Mouse (Mus musculus) limb, embryonic 12.5 days (tissue): Measurements from ENCODE around the gene Gnaz. TPM values are rescaled to one million over a fixed set of nuclear protein-coding genes. Genes with fewer than 3 reads are reported as not detected.

Source experiments
- ATAC-seq: fragments of 200-750 bp; cut with Nextera tagmentation; 2 replicates; pipeline ENCODE4 v1.8.0; 2017; ENCODE audit warnings: low read depth, moderate TSS enrichment; ENCODE audit not compliant: insufficient number of reproducible peaks, insufficient read depth, low FRiP score, low TSS enrichment
- H3K27ac ChIP-seq: fragments of 300-500 bp; sonication (generic); 2 replicates; pipeline ENCODE4 v1.5.1; 2016; ENCODE audit warnings: mild to moderate bottlenecking, moderate library complexity
- H3K27me3 ChIP-seq: fragments of 300-500 bp; sonication (generic); 2 replicates; pipeline ENCODE4 v1.6.1; 2016; ENCODE audit warnings: mild to moderate bottlenecking, moderate library complexity
- H3K36me3 ChIP-seq: fragments of 300-500 bp; sonication (generic); 2 replicates; pipeline ENCODE4 v1.6.1; 2016; ENCODE audit warnings: mild to moderate bottlenecking, moderate library complexity
- H3K4me1 ChIP-seq: fragments of 300-500 bp; sonication (generic); replicated peaks from 2 replicates; pipeline ENCODE4 v1.6.1; 2016
- H3K4me2 ChIP-seq: fragments of 300-500 bp; sonication (generic); 2 replicates; pipeline ENCODE4 v1.6.1; 2016; ENCODE audit warnings: mild to moderate bottlenecking, moderate library complexity
- H3K4me3 ChIP-seq: fragments of 300-500 bp; sonication (generic); replicated peaks from 2 replicates; pipeline ENCODE4 v1.5.1; 2016; ENCODE audit warnings: mild to moderate bottlenecking
- H3K9ac ChIP-seq: fragments of 300-500 bp; sonication (generic); replicated peaks from 2 replicates; pipeline ENCODE4 v1.6.1; 2016; ENCODE audit warnings: mild to moderate bottlenecking, moderate library complexity
- H3K9me3 ChIP-seq: fragments of 300-500 bp; sonication (generic); 2 replicates; pipeline ENCODE4 v1.6.1; 2016; ENCODE audit warnings: mild to moderate bottlenecking, moderate library complexity
- WGBS: fragments of 180-500 bp; shearing (Covaris S2); methylation state at CpG from one replicate; pipeline ENCODE4 v1.1.7; 2016; 5-methylcytosine and 5-hydroxymethylcytosine counted together
- polyA plus RNA-seq: library from polyadenylated mRNA; unstranded; fragments of >200 nt; fragmentation: Nextera tagmentation; extraction: Ambion mirVana; gene quantifications from 2 replicates; pipeline ENCODE4 v1.2.1, GENCODE M21; 2016

The Gnaz gene
- polyA plus RNA-seq, 1 experiment from 2014 or later, result 3.9 TPM

- 79% methylated on average over 4 of the region's 4 CpGs for WGBS
These were observed 86.7 kb downstream of the Gnaz start for GRCm38 (mm10) chr10:75053655-75054054.

GRCm38 (mm10) chr10:75054125-75054524 lies 87.1 kb downstream of the Gnaz start:
- ATAC-seq, result no peak
- WGBS, result 80% methylated on average over 6 of the region's 6 CpGs
- H3K9me3 ChIP-seq, result no peaks in the 10 kb centered on the region

More at GRCm38 (mm10) chr10:75053655-75054054, 86.7 kb downstream of the Gnaz start:
- Histone ChIP-seq H3K4me1 (no peaks in the 10 kb centered on the region), H3K4me3 (no peak overlapping the region), H3K27ac (no peak overlapping the region), H3K9ac (no peak overlapping the region), H3K36me3 (0 out of 2 replicates have a peak, but pooled peaks cover 2% of the 10 kb centered on the region), H3K9me3 (no peaks in the 10 kb centered on the region), H3K4me2 (no peak overlapping the region), H3K27me3 (no peaks in the 10 kb centered on the region)
- no peak for ATAC-seq

GRCm38 (mm10) chr10:75055672-75056071 lies 88.7 kb downstream of the Gnaz start:
- no peak overlapping the region for H3K4me2 ChIP-seq
- H3K9me3 ChIP-seq, result no peaks in the 10 kb centered on the region
- no peaks in the 10 kb centered on the region for H3K36me3 ChIP-seq
- H3K27me3 ChIP-seq, result no peaks in the 10 kb centered on the region
- no peak for ATAC-seq
- 75% methylated on average over 5 of the region's 5 CpGs for WGBS
- H3K4me3 ChIP-seq, result no peak overlapping the region
- peaks cover 8% of the 10 kb centered on the region for H3K4me1 ChIP-seq
- no peak overlapping the region; the same call in 1 of the 2 replicates for H3K27ac ChIP-seq
- H3K9ac ChIP-seq, result no peak overlapping the region

More at GRCm38 (mm10) chr10:75054125-75054524, 87.1 kb downstream of the Gnaz start:
- no peaks in the 10 kb centered on the region for H3K36me3 ChIP-seq
- no peak overlapping the region for H3K27ac ChIP-seq
- no peak overlapping the region for H3K4me3 ChIP-seq
- no peaks in the 10 kb centered on the region for H3K4me1 ChIP-seq
- no peaks in the 10 kb centered on the region for H3K27me3 ChIP-seq
- H3K9ac ChIP-seq, result no peak overlapping the region
- no peak overlapping the region for H3K4me2 ChIP-seq

- Histone ChIP-seq H3K27ac (no peak overlapping the region), H3K27me3 (no peaks in the 10 kb centered on the region), H3K9ac (no peak overlapping the region), H3K4me3 (no peak overlapping the region), H3K9me3 (no peaks in the 10 kb centered on the region), H3K4me2 (no peak overlapping the region), H3K36me3 (no peaks in the 10 kb centered on the region), H3K4me1 (peaks cover 8% of the 10 kb centered on the region)
- 41% methylated on average over 4 of the region's 4 CpGs for WGBS
- ATAC-seq, result no peak
These were observed 89.3 kb downstream of the Gnaz start for GRCm38 (mm10) chr10:75056255-75056654.

- 84% methylated on average over 8 of the region's 8 CpGs for WGBS
- Histone ChIP-seq H3K9me3 (no peaks in the 10 kb centered on the region), H3K36me3 (no peaks in the 10 kb centered on the region), H3K27ac (no peak overlapping the region), H3K4me3 (no peak overlapping the region), H3K4me2 (no peak overlapping the region), H3K27me3 (peaks cover 6% of the 10 kb centered on the region; the same call in 1 of the 2 replicates), H3K9ac (no peak overlapping the region), H3K4me1 (peaks cover 27% of the 10 kb centered on the region)
- no peak for ATAC-seq
These were observed 91.4 kb downstream of the Gnaz start for GRCm38 (mm10) chr10:75058336-75058735.

GRCm38 (mm10) chr10:75058761-75059395 lies 91.9 kb downstream of the Gnaz start:
- Histone ChIP-seq H3K4me1 (peaks cover 32% of the 10 kb centered on the region), H3K4me3 (no peak overlapping the region), H3K36me3 (no peaks in the 10 kb centered on the region), H3K9me3 (no peaks in the 10 kb centered on the region), H3K9ac (no peak overlapping the region), H3K4me2 (peak overlapping the region; percentile 95), H3K27ac (no peak overlapping the region), H3K27me3 (peaks cover 6% of the 10 kb centered on the region; the same call in 1 of the 2 replicates)
- 40% methylated on average over 9 of the region's 9 CpGs for WGBS
- ATAC-seq, result no peak

- peaks cover 6% of the 10 kb centered on the region; the same call in 1 of the 2 replicates for H3K27me3 ChIP-seq
- H3K27ac ChIP-seq, result 0 out of 2 replicates have a peak overlapping the region, but pooled peaks have one; percentile 12
- H3K4me1 ChIP-seq, result peaks cover 37% of the 10 kb centered on the region
- peak overlapping the region; percentile 95 for H3K4me2 ChIP-seq
- peak overlapping the region; percentile 91; the same call in 1 of the 2 replicates for H3K4me3 ChIP-seq
- 1% methylated on average over 11 of the region's 11 CpGs for WGBS
- peaks cover 2% of the 10 kb centered on the region; the same call in 1 of the 2 replicates for H3K36me3 ChIP-seq
- ATAC-seq, result no peak
- no peak overlapping the region for H3K9ac ChIP-seq
- H3K9me3 ChIP-seq, result no peaks in the 10 kb centered on the region
These were observed 92.4 kb downstream of the Gnaz start for GRCm38 (mm10) chr10:75059396-75059795.

- H3K4me2 ChIP-seq, result peak within 1 kb of the TSS; percentile 95
- no peaks in the 10 kb centered on the region for H3K9me3 ChIP-seq
- peaks cover 6% of the 10 kb centered on the region; the same call in 1 of the 2 replicates for H3K27me3 ChIP-seq
- under 1% methylated on average over 47 of the region's 73 CpGs for WGBS
- peaks cover 47% of the 10 kb centered on the region for H3K4me1 ChIP-seq
- peak; percentile 84 for ATAC-seq
- peaks cover 12% of the 10 kb centered on the region for H3K36me3 ChIP-seq
- H3K4me3 ChIP-seq, result peak within 1 kb of the TSS; percentile 91
- peak within 1 kb of the TSS; percentile 56; the same call in 1 of the 2 replicates for H3K27ac ChIP-seq
- H3K9ac ChIP-seq, result peak within 1 kb of the TSS; percentile 88
These were observed 93.4 kb downstream of the Gnaz start, which contains the start of gene Bcr for GRCm38 (mm10) chr10:75060217-75060842. TSS of gene Bcr (plus strand) at chr10:75060592.

- 1% methylated on average over 36 of the region's 48 CpGs for WGBS
- peaks cover 6% of the 10 kb centered on the region; the same call in 1 of the 2 replicates for H3K27me3 ChIP-seq
- H3K36me3 ChIP-seq, result peaks cover 17% of the 10 kb centered on the region
- peak overlapping the region; percentile 88 for H3K9ac ChIP-seq
- H3K27ac ChIP-seq, result peak overlapping the region; percentile 56; the same call in 1 of the 2 replicates
- H3K9me3 ChIP-seq, result no peaks in the 10 kb centered on the region
- peak overlapping the region; percentile 91 for H3K4me3 ChIP-seq
- H3K4me1 ChIP-seq, result peaks cover 51% of the 10 kb centered on the region
- ATAC-seq, result no peak
- peak overlapping the region; percentile 95 for H3K4me2 ChIP-seq
These were observed 93.9 kb downstream of the Gnaz start for GRCm38 (mm10) chr10:75060843-75061235.

- peaks cover 6% of the 10 kb centered on the region; the same call in 1 of the 2 replicates for H3K27me3 ChIP-seq
- H3K4me3 ChIP-seq, result peak overlapping the region; percentile 91
- no peak for ATAC-seq
- H3K9me3 ChIP-seq, result no peaks in the 10 kb centered on the region
- no peak overlapping the region for H3K27ac ChIP-seq
- H3K9ac ChIP-seq, result peak overlapping the region; percentile 88
- H3K4me1 ChIP-seq, result peaks cover 55% of the 10 kb centered on the region
- H3K4me2 ChIP-seq, result peak overlapping the region; percentile 95
- under 1% methylated on average over 71 of the region's 71 CpGs for WGBS
- H3K36me3 ChIP-seq, result peaks cover 22% of the 10 kb centered on the region
These were observed 94.6 kb downstream of the Gnaz start for GRCm38 (mm10) chr10:75061341-75062188.
